Mouse (Mus musculus) heart, postnatal 0 days (tissue): ENCODE results near the gene Ago3. TPM values are rescaled to one million over a fixed set of nuclear protein-coding genes. Genes with fewer than 3 reads are reported as not detected.
A peak's percentile ranks its signal among the peaks of the same experiment; 100 is the strongest.

Source experiments
- ATAC-seq: fragments of 200-750 bp; cut with Nextera tagmentation; 2 replicates; pipeline ENCODE4 v1.8.0; 2017; ENCODE audit warnings: low read depth, moderate number of reproducible peaks, moderate library complexity; ENCODE audit not compliant: insufficient read depth
- DNase-seq: peaks from one replicate; pipeline ENCODE4 v3.0.0-alpha.2; 2016; ENCODE audit warnings: low spot score
- H3K27ac ChIP-seq: fragments of 300-500 bp; sonication (generic); 2 replicates; pipeline ENCODE4 v1.5.1; 2014; ENCODE audit warnings: low read depth, mild to moderate bottlenecking
- H3K27me3 ChIP-seq: fragments of 300-500 bp; sonication (generic); 2 replicates; pipeline ENCODE4 v1.6.1; 2014; ENCODE audit warnings: low read length, mixed read lengths; ENCODE audit not compliant: control insufficient read depth, insufficient read depth
- H3K36me3 ChIP-seq: fragments of 300-500 bp; sonication (generic); replicated peaks from 2 replicates; pipeline ENCODE4 v1.6.1; 2014; ENCODE audit warnings: low read length, mixed read lengths; ENCODE audit not compliant: control insufficient read depth, insufficient read depth
- H3K4me1 ChIP-seq: fragments of 300-500 bp; sonication (generic); 2 replicates; pipeline ENCODE4 v1.6.1; 2014; ENCODE audit warnings: antibody characterized with exemption; ENCODE audit not compliant: control insufficient read depth, insufficient read depth
- H3K4me2 ChIP-seq: fragments of 300-500 bp; sonication (generic); 2 replicates; pipeline ENCODE4 v1.6.1; 2014; ENCODE audit warnings: low read depth, mild to moderate bottlenecking, low read length, moderate library complexity
- H3K4me3 ChIP-seq: fragments of 300-500 bp; sonication (generic); 2 replicates; pipeline ENCODE4 v1.5.1; 2014; ENCODE audit warnings: low read depth, low read length
- H3K9ac ChIP-seq: fragments of 300-500 bp; sonication (generic); replicated peaks from 2 replicates; pipeline ENCODE4 v1.6.1; 2014; ENCODE audit warnings: low read depth, low read length, mixed read lengths
- H3K9me3 ChIP-seq: fragments of 300-500 bp; sonication (generic); replicated peaks from 2 replicates; pipeline ENCODE4 v1.6.1; 2016; ENCODE audit warnings: low read length; ENCODE audit not compliant: control insufficient read depth
- CTCF ChIP-seq: IDR thresholded peaks from 2 replicates; pipeline ENCODE4 v1.5.1; 2016; ENCODE audit warnings: antibody characterized with exemption, control low read depth, low read depth
- EP300 ChIP-seq: IDR thresholded peaks from 2 replicates; pipeline ENCODE4 v1.6.1; 2016; ENCODE audit warnings: antibody characterized with exemption, low read depth
- WGBS: fragments of 180-500 bp; shearing (Covaris S2); extraction: QIAGEN DNeasy Blood & Tissue Kit; methylation state at CpG from one replicate; pipeline ENCODE4 v1.1.7; 2014; 5-methylcytosine and 5-hydroxymethylcytosine counted together
- polyA plus RNA-seq: library from polyadenylated mRNA; unstranded; fragments of >200 nt; fragmentation: Nextera tagmentation; extraction: Ambion mirVana; gene quantifications from 2 replicates; pipeline ENCODE4 v1.2.1, GENCODE M21; 2015
- total RNA-seq: library from RNA; depleted of rRNA; stranded (reverse); fragments of >200 nt; gene quantifications from 2 replicates; pipeline ENCODE4 v1.2.3, GENCODE M21; 2014; ENCODE audit warnings: low replicate concordance

Ago3 gene
- total and polyA plus RNA-seq, 2 experiments from 2014 or later: 3.3 to 8.3 TPM

DNA sequence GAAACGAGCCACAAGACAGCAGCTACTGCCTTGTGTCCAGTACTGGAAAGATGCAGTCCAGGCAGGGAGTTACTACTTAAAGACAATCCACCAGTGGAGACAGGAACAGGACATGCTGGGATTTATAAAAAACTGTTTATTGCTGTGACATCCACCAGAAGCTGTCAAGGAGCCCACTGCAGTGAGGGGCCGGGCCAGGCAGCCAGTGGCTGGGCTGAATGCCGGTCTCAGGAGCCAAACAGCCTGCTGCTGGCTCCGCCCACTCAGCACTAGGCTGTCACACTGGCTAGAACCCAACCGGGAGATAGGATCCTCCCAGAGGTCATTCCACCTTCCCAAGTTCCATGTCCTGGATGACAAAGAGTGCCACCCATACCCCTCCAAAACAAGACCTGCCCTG, 113.4 kb downstream of the Ago3 start:
- Histone ChIP-seq H3K9ac (no peak overlapping the region), H3K4me1 (no peaks in the 10 kb centered on the region), H3K4me3 (no peak overlapping the region), H3K27ac (no peak overlapping the region), H3K36me3 (peaks cover 23% of the 10 kb centered on the region), H3K9me3 (no peaks in the 10 kb centered on the region), H3K27me3 (no peaks in the 10 kb centered on the region), H3K4me2 (no peak overlapping the region)
- DNase-seq: peak; percentile 30
- 0 out of 2 replicates have a peak, but pooled peaks have one; percentile 44 for ATAC-seq
- 25% methylated on average over 5 of the region's 5 CpGs for WGBS
- no peak for TF ChIP-seq CTCF
- no peak for TF ChIP-seq EP300

DNA sequence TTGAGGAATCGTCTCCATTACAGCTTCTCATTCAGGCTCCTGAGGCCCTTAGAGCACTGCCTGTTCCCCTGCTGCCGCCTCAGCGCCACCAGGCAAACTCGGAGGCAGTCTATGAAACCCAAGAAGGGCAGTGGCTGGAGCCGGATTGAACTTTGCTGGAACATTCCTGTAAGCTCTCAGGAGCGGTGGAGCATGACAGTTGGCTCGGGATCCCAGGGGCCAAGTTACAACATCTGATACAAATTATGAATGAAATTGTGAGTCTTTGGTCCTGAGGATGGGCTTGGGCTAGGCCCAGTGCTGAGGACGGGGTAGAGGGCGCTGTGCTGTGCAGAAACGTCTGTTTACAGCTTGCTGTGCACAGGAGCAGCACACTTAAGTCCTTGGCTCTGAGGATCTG, 115.0 kb downstream of the Ago3 start:
- ATAC-seq (no peak), DNase-seq (no peak)
- no peak overlapping the region for H3K27ac ChIP-seq
- 0 out of 2 replicates have a peak, but pooled peaks cover 3% of the 10 kb centered on the region for H3K27me3 ChIP-seq
- 60% methylated on average over 10 of the region's 10 CpGs for WGBS
- H3K9ac ChIP-seq: no peak overlapping the region
- peaks cover 23% of the 10 kb centered on the region for H3K36me3 ChIP-seq
- no peaks in the 10 kb centered on the region for H3K9me3 ChIP-seq
- no peak for TF ChIP-seq CTCF
- TF ChIP-seq EP300: no peak
- 0 out of 2 replicates have a peak, but pooled peaks cover 3% of the 10 kb centered on the region for H3K4me1 ChIP-seq
- H3K4me2 ChIP-seq: no peak overlapping the region
- H3K4me3 ChIP-seq: no peak overlapping the region

DNA sequence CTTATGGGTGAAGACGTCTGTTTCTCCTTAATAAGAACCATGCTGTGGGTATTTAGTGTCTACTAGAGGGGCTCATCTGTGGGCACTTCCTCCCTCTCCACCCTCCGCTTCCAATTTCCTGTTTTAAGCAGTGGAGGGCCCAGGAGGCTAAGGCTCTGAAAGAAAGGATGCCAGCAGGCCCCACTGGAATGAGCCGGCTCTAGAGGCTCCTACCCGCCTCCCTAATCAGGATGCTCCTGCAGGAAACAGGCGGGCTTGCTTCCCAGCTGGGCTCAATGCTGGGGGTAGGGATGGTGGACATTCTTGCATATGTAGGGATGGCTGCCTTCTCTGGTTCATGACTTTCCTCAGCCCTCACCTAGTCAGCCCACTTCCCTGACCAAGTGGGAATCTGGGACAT, 116.2 kb downstream of the Ago3 start:
- TF ChIP-seq CTCF (no peak), EP300 (no peak)
- Histone ChIP-seq H3K36me3 (peaks cover 21% of the 10 kb centered on the region), H3K4me3 (no peak overlapping the region), H3K9me3 (no peaks in the 10 kb centered on the region), H3K27me3 (0 out of 2 replicates have a peak, but pooled peaks cover 10% of the 10 kb centered on the region), H3K4me1 (0 out of 2 replicates have a peak, but pooled peaks cover 3% of the 10 kb centered on the region), H3K9ac (no peak overlapping the region), H3K4me2 (no peak overlapping the region), H3K27ac (no peak overlapping the region)
- DNase-seq (no peak), ATAC-seq (peak; percentile 27; the same call in 1 of the 2 replicates)
- WGBS: 33% methylated on average over 5 of the region's 5 CpGs

DNA sequence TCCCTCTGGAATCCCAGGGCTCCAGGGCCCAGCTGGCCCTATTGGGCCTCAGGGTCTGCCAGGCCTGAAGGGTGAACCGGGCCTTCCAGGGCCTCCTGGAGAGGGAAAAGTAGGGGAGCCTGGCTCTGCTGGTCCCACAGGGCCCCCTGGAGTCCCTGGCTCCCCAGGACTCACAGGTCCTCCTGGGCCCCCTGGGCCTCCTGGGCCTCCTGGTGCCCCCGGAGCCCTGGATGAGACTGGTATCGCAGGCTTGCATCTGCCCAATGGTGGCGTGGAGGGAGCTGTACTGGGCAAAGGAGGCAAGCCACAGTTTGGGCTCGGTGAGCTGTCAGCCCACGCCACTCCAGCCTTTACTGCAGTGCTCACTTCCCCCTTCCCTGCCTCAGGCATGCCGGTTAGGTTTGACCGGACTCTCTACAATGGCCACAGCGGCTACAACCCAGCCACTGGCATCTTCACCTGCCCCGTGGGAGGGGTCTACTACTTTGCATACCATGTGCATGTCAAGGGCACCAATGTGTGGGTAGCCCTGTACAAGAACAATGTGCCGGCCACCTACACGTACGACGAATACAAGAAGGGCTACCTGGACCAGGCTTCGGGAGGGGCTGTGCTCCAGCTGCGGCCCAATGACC, 117.7 kb downstream of the Ago3 start:
- 91% methylated on average over 16 of the region's 16 CpGs for WGBS
- TF ChIP-seq EP300 (no peak), CTCF (no peak)

DNA sequence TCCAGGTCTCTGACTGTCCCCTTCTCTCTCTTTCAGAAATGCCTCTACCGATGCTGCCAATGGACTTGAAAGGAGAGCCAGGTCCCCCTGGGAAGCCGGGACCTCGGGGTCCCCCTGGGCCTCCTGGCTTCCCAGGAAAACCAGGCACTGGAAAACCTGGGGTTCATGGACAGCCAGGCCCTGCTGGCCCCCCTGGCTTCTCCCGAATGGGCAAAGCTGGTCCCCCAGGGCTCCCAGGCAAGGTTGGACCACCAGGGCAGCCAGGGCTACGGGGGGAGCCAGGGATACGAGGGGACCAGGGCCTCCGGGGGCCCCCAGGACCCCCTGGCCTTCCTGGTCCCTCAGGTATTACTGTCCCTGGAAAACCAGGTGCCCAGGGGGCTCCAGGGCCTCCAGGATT, 119.0 kb downstream of the Ago3 start:
- Histone ChIP-seq H3K4me1 (0 out of 2 replicates have a peak, but pooled peaks cover 3% of the 10 kb centered on the region), H3K4me2 (no peak overlapping the region), H3K9ac (no peak overlapping the region), H3K36me3 (no peaks in the 10 kb centered on the region), H3K9me3 (no peaks in the 10 kb centered on the region), H3K27me3 (0 out of 2 replicates have a peak, but pooled peaks cover 10% of the 10 kb centered on the region), H3K27ac (no peak overlapping the region), H3K4me3 (no peak overlapping the region)
- ATAC-seq (no peak), DNase-seq (peak; percentile 0)
- WGBS: 68% methylated on average over 7 of the region's 7 CpGs
- TF ChIP-seq EP300 (no peak), CTCF (no peak)

More for the DNA sequence above, 117.7 kb downstream of the Ago3 start:
- 0 out of 2 replicates have a peak, but pooled peaks cover 10% of the 10 kb centered on the region for H3K27me3 ChIP-seq
- H3K27ac ChIP-seq: no peak overlapping the region
- no peaks in the 10 kb centered on the region for H3K9me3 ChIP-seq
- DNase-seq: no peak
- no peak overlapping the region for H3K4me2 ChIP-seq
- H3K4me1 ChIP-seq: 0 out of 2 replicates have a peak, but pooled peaks cover 3% of the 10 kb centered on the region
- H3K36me3 ChIP-seq: peaks cover 6% of the 10 kb centered on the region
- no peak overlapping the region for H3K9ac ChIP-seq
- ATAC-seq: no peak
- H3K4me3 ChIP-seq: no peak overlapping the region
